Mouse (Mus musculus) limb, embryonic 14.5 days (tissue): ENCODE measurements around the gene AI481877. TPM values are rescaled to one million over a fixed set of nuclear protein-coding genes. Genes with fewer than 3 reads are reported as not detected.

ENCODE experiments used
- ATAC-seq: fragments of 200-750 bp; cut with Nextera tagmentation; 2 replicates; pipeline ENCODE4 v1.8.0; 2017; ENCODE audit warnings: low read depth, moderate number of reproducible peaks, moderate TSS enrichment; ENCODE audit not compliant: low FRiP score
- DNase-seq: peaks from one replicate; pipeline ENCODE4 v3.0.0-alpha.2; 2015; ENCODE audit warnings: low spot score
- H3K27ac ChIP-seq: fragments of 300-500 bp; sonication (generic); replicated peaks from 2 replicates; pipeline ENCODE4 v1.5.1; 2014; ENCODE audit warnings: low read depth, mild to moderate bottlenecking, low read length, moderate library complexity, mixed read lengths
- H3K27me3 ChIP-seq: fragments of 300-500 bp; sonication (generic); 2 replicates; pipeline ENCODE4 v1.6.1; 2014; ENCODE audit warnings: low read length, mixed read lengths; ENCODE audit not compliant: control insufficient read depth, insufficient read depth
- H3K36me3 ChIP-seq: fragments of 300-500 bp; sonication (generic); 2 replicates; pipeline ENCODE4 v1.6.1; 2014; ENCODE audit warnings: mild to moderate bottlenecking, low read length, moderate library complexity, mixed read lengths; ENCODE audit not compliant: control insufficient read depth, insufficient read depth
- H3K4me1 ChIP-seq: fragments of 300-500 bp; sonication (generic); 2 replicates; pipeline ENCODE4 v1.6.1; 2014; ENCODE audit warnings: antibody characterized with exemption, low read length, mixed read lengths; ENCODE audit not compliant: control insufficient read depth, insufficient read depth
- H3K4me2 ChIP-seq: fragments of 300-500 bp; sonication (generic); replicated peaks from 2 replicates; pipeline ENCODE4 v1.6.1; 2014; ENCODE audit warnings: low read depth, mild to moderate bottlenecking, low read length, moderate library complexity; ENCODE audit not compliant: severe bottlenecking
- H3K4me3 ChIP-seq: fragments of 300-500 bp; sonication (generic); replicated peaks from 2 replicates; pipeline ENCODE4 v1.5.1; 2014; ENCODE audit warnings: low read length
- H3K9ac ChIP-seq: fragments of 300-500 bp; sonication (generic); 2 replicates; pipeline ENCODE4 v1.6.1; 2014; ENCODE audit warnings: mild to moderate bottlenecking, low read depth, low read length, moderate library complexity; ENCODE audit not compliant: severe bottlenecking
- H3K9me3 ChIP-seq: fragments of 300-500 bp; sonication (generic); 2 replicates; pipeline ENCODE4 v1.6.1; 2016; ENCODE audit warnings: low read length; ENCODE audit not compliant: control insufficient read depth
- POLR2A ChIP-seq: fragments of 200-500 bp; IDR thresholded peaks from 2 replicates; pipeline ENCODE4 v1.8.0; 2012; ENCODE audit warnings: inconsistent platforms, mild to moderate bottlenecking, moderate library complexity, borderline replicate concordance; ENCODE audit not compliant: insufficient read depth, insufficient read length; ENCODE audit errors: extremely low read depth
- WGBS: fragments of 180-500 bp; shearing (Covaris S2); extraction: QIAGEN DNeasy Blood & Tissue Kit; methylation state at CpG from one replicate; pipeline ENCODE4 v1.1.7; 2014; 5-methylcytosine and 5-hydroxymethylcytosine counted together
- polyA plus RNA-seq, 2 experiments: library from polyadenylated mRNA; depleted of rRNA in 1 of 2; stranded (reverse) in 1 of 2; unstranded in 1 of 2; fragments of >200 nt; fragmentation: Nextera tagmentation in 1 of 2; extraction: Ambion mirVana in 1 of 2; gene quantifications; 2 replicates each; pipeline versions ENCODE4 v1.2.1 to v1.2.3; 2012 to 2014

AI481877 gene
- polyA plus RNA-seq, 2 experiments = not detected

DNA sequence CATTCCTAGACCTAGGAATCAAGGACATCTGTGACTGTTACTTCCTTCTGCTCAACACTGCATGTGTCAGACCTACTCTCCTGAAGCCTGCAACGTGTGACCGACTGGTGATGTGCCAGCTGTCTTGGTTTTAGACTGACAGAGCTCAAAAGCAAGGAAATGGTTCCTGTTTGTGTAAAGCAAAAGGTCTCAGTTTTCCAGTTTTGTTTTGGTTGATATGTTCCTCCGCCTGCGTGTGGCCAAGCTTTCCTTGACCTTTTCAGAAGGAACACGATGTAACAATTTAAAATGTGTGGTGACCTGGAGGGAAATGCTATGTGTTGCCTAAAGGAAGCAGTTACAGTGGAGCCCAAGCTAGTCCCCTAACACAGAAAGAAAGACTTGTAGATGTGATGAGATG, 31.2 kb upstream of the AI481877 start:
- no peak overlapping the region for H3K9ac ChIP-seq
- TF ChIP-seq POLR2A = no peak
- no peaks in the 10 kb centered on the region for H3K36me3 ChIP-seq
- WGBS = 84% methylated on average over 5 of the region's 5 CpGs
- H3K9me3 ChIP-seq = no peaks in the 10 kb centered on the region
- H3K4me1 ChIP-seq = no peaks in the 10 kb centered on the region
- DNase-seq (no peak), ATAC-seq (no peak)
- H3K4me2 ChIP-seq = no peak overlapping the region
- no peak overlapping the region for H3K27ac ChIP-seq
- H3K27me3 ChIP-seq = no peaks in the 10 kb centered on the region
- no peak overlapping the region for H3K4me3 ChIP-seq

DNA sequence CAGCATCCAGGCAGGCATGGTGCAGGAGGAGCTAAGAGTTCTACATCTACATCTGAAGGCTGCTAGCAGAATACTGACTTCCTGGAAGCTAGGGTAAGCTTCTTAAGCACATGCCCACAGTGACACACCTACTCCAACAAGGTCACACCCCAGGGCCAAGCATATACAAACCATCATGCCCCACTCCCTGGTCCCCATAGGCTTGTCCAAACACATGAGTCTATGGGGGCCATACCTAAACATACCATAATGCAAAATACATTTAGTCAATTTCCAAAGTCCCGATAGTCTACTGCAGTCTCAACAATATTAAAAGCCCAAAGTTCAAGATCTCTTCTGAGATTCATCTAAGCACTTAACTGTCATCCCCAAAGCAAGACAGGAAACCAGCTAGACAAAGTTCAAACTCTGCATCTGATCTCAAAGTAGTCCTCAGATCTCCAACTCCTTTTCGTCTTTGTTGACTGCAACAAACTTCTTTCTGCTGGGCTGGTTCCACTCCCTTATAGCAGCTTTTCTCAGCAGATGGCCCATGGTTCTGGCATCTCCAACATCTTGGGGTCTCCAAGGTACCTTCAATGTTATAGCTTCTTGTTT, 28.6 kb upstream of the AI481877 start:
- no peak for TF ChIP-seq POLR2A
- H3K4me3 ChIP-seq = no peak overlapping the region

GRCm38 (mm10) chr4:59164034-59164433, 25.3 kb upstream of the AI481877 start:
- no peak for ATAC-seq
- WGBS = 72% methylated on average over 2 of the region's 2 CpGs
- DNase-seq = no peak

More for the DNA sequence above, 28.6 kb upstream of the AI481877 start:
- no peaks in the 10 kb centered on the region for H3K4me1 ChIP-seq
- no peak overlapping the region for H3K9ac ChIP-seq
- WGBS = 88% methylated on average over 2 of the region's 2 CpGs
- ATAC-seq (no peak), DNase-seq (no peak)
- H3K9me3 ChIP-seq = no peaks in the 10 kb centered on the region
- H3K27ac ChIP-seq = no peak overlapping the region
- H3K36me3 ChIP-seq = no peaks in the 10 kb centered on the region
- no peaks in the 10 kb centered on the region for H3K27me3 ChIP-seq
- no peak overlapping the region for H3K4me2 ChIP-seq

GRCm38 (mm10) chr4:59160959-59161670, 22.3 kb upstream of the AI481877 start:
- TF ChIP-seq POLR2A = no peak
- DNase-seq = no peak
- WGBS = 36% methylated on average over 8 of the region's 8 CpGs

More at GRCm38 (mm10) chr4:59164034-59164433, 25.3 kb upstream of the AI481877 start:
- Histone ChIP-seq H3K27ac (no peak overlapping the region), H3K9ac (no peak overlapping the region), H3K4me2 (no peak overlapping the region), H3K4me1 (peaks cover 7% of the 10 kb centered on the region), H3K27me3 (no peaks in the 10 kb centered on the region), H3K36me3 (no peaks in the 10 kb centered on the region), H3K4me3 (no peak overlapping the region), H3K9me3 (no peaks in the 10 kb centered on the region)
- TF ChIP-seq POLR2A = no peak

DNA sequence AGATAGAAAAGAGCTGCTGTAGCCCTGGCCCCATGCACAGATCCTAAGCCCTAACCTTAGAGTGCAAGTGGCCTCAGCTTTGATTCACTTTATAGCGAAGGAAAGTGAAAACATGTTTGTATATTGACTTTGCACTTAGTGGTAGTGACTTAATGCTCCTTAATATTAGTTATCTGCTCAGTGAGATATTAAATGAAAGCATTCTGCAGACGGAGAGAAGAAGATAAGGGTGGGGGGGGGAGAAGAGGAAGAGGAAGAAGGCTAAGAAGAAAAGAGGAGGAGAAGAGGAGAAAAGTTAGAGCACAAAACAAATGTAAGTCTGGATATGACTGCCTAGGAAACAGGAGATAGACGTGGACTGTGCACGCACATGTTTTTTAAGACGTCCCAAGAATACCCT, 21.5 kb upstream of the AI481877 start:
- H3K36me3 ChIP-seq = no peaks in the 10 kb centered on the region
- H3K4me3 ChIP-seq = no peak overlapping the region
- peaks cover 7% of the 10 kb centered on the region for H3K4me1 ChIP-seq
- no peak overlapping the region for H3K27ac ChIP-seq
- no peaks in the 10 kb centered on the region for H3K27me3 ChIP-seq
- H3K9ac ChIP-seq = no peak overlapping the region
- DNase-seq = no peak
- no peaks in the 10 kb centered on the region for H3K9me3 ChIP-seq
- 90% methylated on average over 5 of the region's 5 CpGs for WGBS
- no peak for ATAC-seq
- no peak for TF ChIP-seq POLR2A
- H3K4me2 ChIP-seq = no peak overlapping the region

More at GRCm38 (mm10) chr4:59160959-59161670, 22.3 kb upstream of the AI481877 start:
- Histone ChIP-seq H3K36me3 (no peaks in the 10 kb centered on the region), H3K4me2 (no peak overlapping the region), H3K4me3 (no peak overlapping the region), H3K9me3 (no peaks in the 10 kb centered on the region), H3K4me1 (peaks cover 7% of the 10 kb centered on the region), H3K9ac (no peak overlapping the region), H3K27me3 (no peaks in the 10 kb centered on the region), H3K27ac (no peak overlapping the region)
- ATAC-seq = no peak
